Mouse (Mus musculus) embryonic fibroblast, embryonic 13.5 days (primary cell): ENCODE data around the gene Nubp2.

Source experiments
- CTCF ChIP-seq: IDR thresholded peaks from 2 replicates; pipeline ENCODE4 v1.5.1; 2011; ENCODE audit warnings: mild to moderate bottlenecking, control low read depth, low read length, moderate library complexity, borderline replicate concordance; ENCODE audit not compliant: insufficient read depth
- POLR2A ChIP-seq: IDR thresholded peaks from 2 replicates; pipeline ENCODE4 v1.6.1; 2011; ENCODE audit warnings: low read depth, mild to moderate bottlenecking, control low read depth, low read length, moderate library complexity

GRCm38 (mm10) chr17:24903767-24904166, 17.6 kb upstream of the Nubp2 start:
- TF ChIP-seq CTCF = no peak
- no peak for TF ChIP-seq POLR2A
